Mouse (Mus musculus): ENCODE data around the gene Fxyd6.

Fxyd6 gene

DNA sequence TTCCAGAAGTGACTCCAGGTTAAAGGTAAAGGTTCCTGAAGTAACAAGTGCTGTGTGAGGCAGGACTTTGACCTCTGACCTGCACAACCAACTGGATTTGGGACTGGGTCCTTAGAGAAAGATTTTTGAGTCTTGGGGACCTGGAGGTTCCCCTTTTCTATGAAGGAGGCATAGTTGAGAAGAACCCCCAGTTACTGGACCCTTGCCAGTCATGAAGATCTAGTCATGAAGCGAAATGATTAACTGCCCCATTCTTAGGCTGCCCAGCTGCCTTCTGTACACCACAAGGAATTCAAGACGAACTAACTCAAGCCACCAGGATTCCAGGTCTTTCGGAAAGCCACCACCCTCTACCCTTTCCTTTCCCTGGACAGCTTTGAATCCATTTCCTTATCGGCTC, 6.4 kb downstream of the Fxyd6 start:
- DNase-seq (ENCODE audit: low spot score in 2 of 2) = no peak

DNA sequence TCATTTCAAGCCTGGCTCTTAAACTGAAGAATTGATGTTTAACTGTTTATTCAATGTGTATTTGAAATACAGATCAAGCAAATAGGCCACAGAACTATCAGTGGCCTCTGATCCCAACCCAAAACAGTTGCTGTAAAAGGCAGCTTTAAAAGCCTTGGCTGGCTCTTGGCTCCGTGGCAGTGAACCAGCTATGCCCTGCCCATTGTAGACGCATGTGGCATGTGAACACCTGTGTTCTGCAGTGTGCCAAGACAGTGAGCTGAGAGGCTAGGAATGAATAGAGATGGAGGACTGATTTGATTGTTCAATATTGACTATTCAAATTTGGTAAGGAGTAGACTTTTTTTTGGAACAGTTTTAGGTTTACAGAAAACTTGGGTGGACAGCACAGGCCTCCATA, 6.9 kb downstream of the Fxyd6 start:
- DNase-seq (ENCODE audit: low spot score in 2 of 2) = no peak

DNA sequence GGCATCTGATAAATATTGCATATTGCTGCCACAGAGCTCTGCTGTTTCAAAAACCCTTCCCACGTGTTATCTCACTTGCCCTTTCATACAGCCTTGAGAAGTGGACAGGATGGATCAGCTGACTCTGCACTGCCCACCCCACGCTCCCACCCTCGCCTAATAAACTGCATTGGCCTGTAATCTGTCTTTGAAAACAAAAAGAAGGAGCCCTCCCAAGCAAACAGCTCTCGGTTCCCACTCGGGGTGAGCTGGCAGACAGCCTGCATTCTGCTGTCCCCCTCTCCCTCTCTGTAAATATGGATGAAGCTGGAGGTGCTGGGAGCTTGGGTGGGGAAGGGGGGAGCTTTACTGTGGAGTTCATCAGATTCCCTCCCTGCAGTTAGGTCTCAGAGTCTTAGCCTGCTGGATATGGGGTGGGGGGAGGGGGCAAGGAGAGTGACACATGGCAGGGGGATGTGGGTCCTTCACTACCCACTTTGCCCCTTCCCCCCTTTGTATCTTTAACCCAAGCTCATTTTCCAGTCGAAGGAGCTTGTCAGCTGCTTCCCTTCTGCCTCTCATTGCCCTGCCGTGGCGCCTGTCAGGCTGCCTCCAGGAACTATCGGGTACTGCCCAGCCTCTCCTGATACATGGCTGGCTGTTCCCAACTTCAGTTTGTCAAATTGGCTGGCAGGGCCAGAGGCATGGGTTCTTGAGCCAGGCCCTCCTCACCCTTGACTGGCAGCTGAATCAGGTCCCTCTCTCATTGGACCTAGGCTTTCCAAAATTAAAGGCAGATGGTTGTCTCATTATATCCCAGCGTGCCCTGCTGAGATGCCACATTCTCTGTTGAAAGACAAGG, 10.6 kb downstream of the Fxyd6 start:
- no peak for DNase-seq (ENCODE audit: low spot score in 2 of 2)

GRCm38 (mm10) chr9:45382336-45382735, 12.4 kb downstream of the Fxyd6 start:
- DNase-seq (ENCODE audit: low spot score in 2 of 2) = no peak

DNA sequence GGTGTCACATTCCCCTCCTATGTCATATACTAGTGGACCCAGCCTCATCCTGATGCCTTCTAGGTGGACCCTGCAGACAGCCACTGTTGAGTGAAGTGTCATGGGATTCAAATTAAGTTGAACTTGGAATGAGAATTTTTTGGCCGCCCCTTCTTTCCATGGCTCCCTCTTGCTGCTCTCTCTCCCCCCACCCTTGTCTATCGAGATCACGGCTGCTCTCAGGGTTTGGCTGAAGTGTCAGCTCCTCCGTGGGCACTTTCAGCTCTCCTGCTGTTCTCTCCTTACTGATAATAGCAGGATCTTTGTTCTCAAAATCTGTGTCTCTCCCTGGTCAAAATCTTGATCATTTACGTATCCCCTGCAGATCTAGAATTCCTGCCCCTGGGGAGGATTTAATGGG, 12.8 kb downstream of the Fxyd6 start:
- no peak for DNase-seq (ENCODE audit: low spot score in 2 of 2)

DNA sequence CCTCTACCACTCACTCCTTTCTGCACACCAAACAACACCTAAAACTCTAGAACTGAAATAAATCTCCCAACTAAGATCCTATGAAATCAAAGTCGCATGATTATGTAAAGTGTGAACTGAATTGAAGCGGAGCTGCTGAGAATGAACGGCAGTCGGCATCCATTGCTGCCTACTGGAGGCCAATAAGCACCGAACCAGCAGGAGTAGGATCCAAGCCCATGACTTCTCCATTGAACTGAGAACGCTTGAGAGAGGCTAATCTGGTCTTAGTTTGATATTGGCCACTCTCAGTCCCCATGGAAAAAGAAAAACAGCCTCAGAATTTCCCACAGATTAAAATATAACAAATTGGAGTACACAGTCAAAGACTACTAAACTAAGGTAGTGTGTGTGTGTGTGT, 13.9 kb downstream of the Fxyd6 start:
- DNase-seq (ENCODE audit: low spot score in 2 of 2) = no peak

DNA sequence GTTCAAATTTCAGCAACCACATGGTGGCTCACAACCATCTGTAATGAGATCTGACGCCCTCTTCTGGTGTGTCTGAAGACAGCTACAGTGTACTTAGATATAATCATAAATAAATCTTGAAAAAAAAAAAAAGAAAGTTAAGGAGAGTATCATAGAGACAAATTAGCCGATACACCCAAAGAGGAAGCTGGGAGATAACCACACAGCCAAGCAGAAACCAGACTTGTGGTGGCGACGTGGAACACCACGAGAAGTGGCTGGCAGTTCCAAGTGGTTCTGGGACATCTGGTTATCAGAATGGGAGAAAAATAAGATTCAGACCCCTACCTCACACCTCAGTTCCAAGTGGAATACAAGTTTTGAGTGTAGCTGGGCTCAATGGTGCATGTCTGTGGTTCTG, 16.7 kb downstream of the Fxyd6 start:
- DNase-seq (ENCODE audit: low spot score in 2 of 2) = no peak

DNA sequence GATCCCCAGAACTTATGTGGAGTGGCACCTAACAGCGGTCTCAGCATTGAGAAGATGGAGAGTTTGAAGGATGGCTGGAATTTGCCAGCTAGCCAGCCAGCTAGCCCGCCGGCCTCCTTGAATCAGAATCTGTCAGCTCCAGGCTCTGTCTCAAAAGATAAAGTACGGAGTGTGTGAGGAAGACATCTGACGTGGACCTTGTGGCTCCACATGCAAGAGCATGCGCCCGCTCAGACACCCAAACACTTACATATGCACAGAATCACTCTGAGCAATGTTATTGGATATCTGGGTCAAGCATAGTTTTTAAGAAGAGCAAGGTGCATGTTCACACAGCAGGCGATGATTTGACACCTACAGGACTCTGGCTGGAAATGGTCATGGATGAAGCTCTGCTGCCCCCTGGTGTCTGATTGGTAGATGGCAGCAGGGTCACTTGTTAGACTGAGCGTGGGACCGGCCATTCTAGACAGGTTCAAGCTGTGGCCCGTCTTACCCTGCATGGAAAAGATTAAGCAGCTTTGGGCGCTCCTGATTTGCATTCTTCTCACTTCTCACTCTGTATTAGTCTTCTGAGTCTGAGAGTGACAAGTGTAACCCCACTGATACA, 18.5 kb downstream of the Fxyd6 start:
- peak; percentile 93 to 94 for DNase-seq (ENCODE audit: low spot score in 2 of 2)

DNA sequence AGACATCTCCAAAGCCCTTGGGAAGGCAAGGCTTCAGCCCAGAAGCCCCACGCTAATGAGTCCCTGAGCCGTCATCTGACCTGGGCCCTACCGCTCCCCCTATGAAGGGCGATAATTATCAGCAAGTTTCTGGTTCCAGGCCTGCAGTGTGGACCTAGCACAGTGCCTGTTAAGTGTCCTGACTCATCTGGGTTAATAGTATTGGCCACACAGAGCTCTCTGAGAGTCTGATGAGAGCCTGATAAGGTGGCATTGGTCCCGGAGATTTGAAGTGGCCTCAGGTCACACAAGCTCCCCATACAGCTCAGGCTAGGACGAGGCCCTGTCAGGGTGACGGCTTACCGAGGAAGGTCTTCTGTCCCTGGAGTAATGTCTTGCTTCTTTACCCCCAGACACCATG, 19.6 kb downstream of the Fxyd6 start:
- DNase-seq (ENCODE audit: low spot score in 2 of 2) = no peak

DNA sequence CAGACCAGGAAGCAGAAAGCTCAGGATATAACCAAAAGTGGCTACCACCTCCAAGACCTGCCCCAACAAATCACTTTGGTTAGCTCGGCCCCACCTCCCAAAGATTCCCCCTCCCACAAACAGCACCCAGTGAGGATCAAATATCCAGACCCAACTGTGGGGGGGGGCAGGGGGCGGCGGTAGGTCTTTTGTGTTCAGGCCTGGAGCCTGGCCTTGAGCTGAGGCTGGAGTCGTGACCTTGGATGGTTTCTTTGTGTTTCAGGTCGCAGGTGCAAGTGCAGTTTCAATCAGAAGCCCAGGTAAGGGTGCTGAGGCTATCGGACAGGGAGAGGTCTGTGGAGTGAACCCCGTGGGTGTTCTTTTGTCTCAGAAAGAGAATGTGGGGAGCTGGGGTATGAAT, 21.3 kb downstream of the Fxyd6 start:
- DNase-seq (ENCODE audit: low spot score in 2 of 2) = no peak

DNA sequence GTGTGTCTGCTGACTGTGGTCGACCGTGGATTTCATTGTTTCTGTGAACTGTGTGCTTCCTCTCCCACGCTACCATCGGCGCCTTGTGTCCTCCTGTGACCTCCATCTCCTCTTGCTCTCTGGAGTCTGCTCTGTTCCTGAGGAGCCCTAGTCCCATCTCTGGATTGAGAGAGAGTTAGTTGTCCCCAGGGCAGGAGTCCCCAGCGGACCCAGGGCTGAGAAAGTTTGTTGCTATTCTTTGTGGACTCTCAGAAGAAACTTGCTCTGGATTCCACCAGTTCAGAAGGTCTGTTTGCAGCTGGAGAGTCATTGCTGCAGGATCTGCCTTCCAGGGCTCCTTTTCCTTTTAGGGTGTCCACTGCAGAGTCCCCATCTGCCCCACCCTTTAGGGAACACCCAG, 25.2 kb downstream of the Fxyd6 start:
- DNase-seq (ENCODE audit: low spot score in 2 of 2) = no peak

GRCm38 (mm10) chr9:45395796-45396195, 25.8 kb downstream of the Fxyd6 start:
- DNase-seq (ENCODE audit: low spot score in 2 of 2) = no peak

- DNase-seq (ENCODE audit: low spot score in 2 of 2) = no peak
Observed at GRCm38 (mm10) chr9:45398336-45398735, 28.4 kb downstream of the Fxyd6 start.

GRCm38 (mm10) chr9:45399434-45399833, 29.4 kb downstream of the Fxyd6 start, which contains the start of gene Fxyd2:
Gene Fxyd2, plus strand, starts transcription at chr9:45399669.
- no peak for DNase-seq (ENCODE audit: low spot score in 2 of 2)

DNA sequence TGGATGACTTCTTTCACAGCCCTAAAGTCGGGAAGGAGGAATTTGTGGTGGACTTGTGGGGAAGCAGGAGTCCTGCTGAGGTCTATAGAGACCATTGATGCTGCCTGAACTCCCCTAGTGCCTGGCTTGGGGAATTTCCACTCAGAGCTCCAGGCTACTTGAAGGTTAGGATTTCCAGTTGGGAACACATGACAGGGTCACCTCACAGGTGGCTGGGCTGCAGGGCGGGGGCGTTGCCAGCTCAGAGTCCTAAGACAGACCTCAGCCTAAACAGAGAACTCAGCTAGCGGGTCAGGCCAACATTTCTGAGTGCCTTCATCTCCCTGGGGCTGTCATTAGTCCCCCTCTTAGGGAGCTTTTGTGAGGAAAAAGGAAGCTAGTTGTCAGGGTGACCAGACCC, 31.9 kb downstream of the Fxyd6 start:
- DNase-seq (ENCODE audit: low spot score in 2 of 2) = no peak

DNA sequence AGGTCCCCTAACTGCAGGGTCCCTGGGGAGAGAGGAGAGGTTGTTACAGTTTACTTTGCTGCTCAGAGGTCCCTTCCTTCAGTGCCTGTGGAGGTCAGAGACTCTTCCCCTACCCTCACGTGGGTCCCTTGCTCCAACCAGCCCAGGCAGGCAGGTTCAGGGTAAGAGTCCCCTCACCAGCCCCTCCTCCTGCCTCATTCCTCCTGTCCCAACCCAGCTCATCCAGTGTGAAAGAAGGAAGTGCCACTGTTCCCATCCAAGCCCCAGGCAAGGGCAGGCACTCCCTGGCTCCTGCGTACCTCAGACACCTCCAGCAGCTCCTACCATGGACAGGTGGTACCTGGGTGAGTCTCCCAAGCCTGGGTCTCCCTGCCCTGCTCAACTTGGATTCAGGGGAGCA, 33.0 kb downstream of the Fxyd6 start:
- no peak for DNase-seq (ENCODE audit: low spot score in 2 of 2)

- DNase-seq (ENCODE audit: low spot score in 2 of 2) = no peak
Observed at GRCm38 (mm10) chr9:45405694-45406093, 35.7 kb downstream of the Fxyd6 start.

- no peak for DNase-seq (ENCODE audit: low spot score in 2 of 2)
Observed at GRCm38 (mm10) chr9:45406808-45407207, 36.8 kb downstream of the Fxyd6 start.

- DNase-seq (ENCODE audit: low spot score in 2 of 2) = peak; percentile 82 to 86
Observed at GRCm38 (mm10) chr9:45407706-45408675, 38.0 kb downstream of the Fxyd6 start.

DNA sequence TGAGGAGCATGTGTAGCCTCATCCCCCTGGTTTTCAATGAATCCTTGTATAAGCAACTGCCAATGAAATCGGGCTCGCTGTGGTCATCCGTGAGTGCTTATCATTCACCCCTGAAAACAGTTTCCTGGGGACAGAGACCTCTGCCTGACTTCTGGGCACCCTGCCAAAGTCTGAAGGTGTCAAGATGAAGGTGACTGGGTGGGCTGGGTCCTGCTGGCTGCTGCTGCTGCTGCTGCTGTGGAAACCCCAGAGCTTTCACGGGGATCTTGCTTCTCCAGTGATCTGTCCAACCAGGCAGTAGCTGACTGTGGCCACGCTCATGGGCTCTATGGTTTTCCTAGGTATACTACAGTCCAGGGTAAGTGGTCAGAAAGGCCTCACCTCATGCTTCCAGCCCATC, 40.2 kb downstream of the Fxyd6 start:
- no peak for DNase-seq (ENCODE audit: low spot score in 2 of 2)

DNA sequence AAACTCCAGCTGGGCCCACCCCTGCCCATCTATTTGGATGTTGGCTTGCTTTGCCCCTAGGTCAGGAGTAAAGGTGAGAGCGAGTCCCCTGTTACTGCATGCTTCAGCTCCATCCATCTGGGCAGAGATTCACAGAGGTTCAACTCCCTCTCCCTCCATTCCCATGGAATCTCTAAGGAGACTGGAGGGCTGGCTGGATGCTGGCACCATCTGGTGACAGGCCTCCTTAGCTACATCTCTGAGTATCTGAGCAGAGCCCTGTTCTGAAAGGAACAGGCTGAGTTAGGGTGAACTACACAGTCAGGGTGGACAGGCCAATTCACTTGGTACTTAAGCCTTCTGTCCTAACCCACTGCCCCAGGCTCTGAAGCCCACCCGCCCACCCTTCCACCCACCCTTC, 40.6 kb downstream of the Fxyd6 start:
- no peak for DNase-seq (ENCODE audit: low spot score in 2 of 2)

- DNase-seq (ENCODE audit: low spot score in 2 of 2) = no peak
Observed at GRCm38 (mm10) chr9:45411111-45411510, 41.1 kb downstream of the Fxyd6 start.

All from right cerebral cortex, adult 2 months (tissue).